ENCODE assay signal across 24 mouse cellular contexts in genomic region chr7:113104265-113104664, GRCm38 (mm10).
DNase-seq lines count a peak whose midpoint lies in the region; ATAC-seq and TF ChIP-seq lines count a peak whose summit lies in the region.
"Had no signal": no experiment of that assay in that cellular context is flagged by ENCODE, and none has a peak within 500 bp of the region (broad histone marks: within the 10 kb centered on the region; RNA-seq: fewer than 3 reads in every experiment).

No protein-coding gene starts in this region.

- TF ChIP-seq CTCF in thymus, adult 2 months (IDR thresholded peaks at IDR 0.05; ENCODE audit: borderline replicate concordance, control insufficient read depth, extremely low read depth, insufficient read depth, low read length, poor library complexity), result no peak

- peak; percentile 4 for DNase-seq in thymus, adult 2 months
- DNase-seq in thymus, postnatal 0 days (ENCODE audit: low spot score), result no peak
- peak; percentile 40 for DNase-seq in ES-E14 (ENCODE audit: low read depth, low spot score)
- peak; percentile 14 for DNase-seq in splenic B cell, adult 2 months (ENCODE audit: low read depth, low spot score)
- DNase-seq in gastrocnemius, postnatal 10 days, result no peak
- DNase-seq: cerebellum, adult 9-10 months; embryo, embryonic 11 days; kidney, adult 18-20 months; kidney, postnatal 25 days; left cerebral cortex, postnatal 4 days; liver; lung, adult 18-20 months; lung, postnatal 14 days; right cerebral cortex, postnatal 4 days had no signal

- in situ Hi-C loops in ES-E14 (cut with MboI; ENCODE audit: low sequenced_read_pairs in 2 of 2, unreplicated experiment in 2 of 2), result no loop called here

- H3K27ac ChIP-seq in thymus, adult 2 months (ENCODE audit: control insufficient read depth, insufficient read depth, low read length), result no peak overlapping the region
- no peak overlapping the region for H3K27ac ChIP-seq in ES-E14 (ENCODE audit: insufficient read depth, low read depth, low read length, poor library complexity, severe bottlenecking)
- no peak overlapping the region for H3K27ac ChIP-seq in kidney, embryonic 16.5 days (ENCODE audit: low read length)
- H3K27ac ChIP-seq in intestine, embryonic 15.5 days, result no peak overlapping the region
- H3K27ac ChIP-seq: hindbrain, postnatal 0 days; left cerebral cortex, adult 2 months; stomach, postnatal 0 days had no signal

- WGBS in thymus, adult 2 months, result 85% methylated on average over 7 of the region's 7 CpGs
- WGBS in kidney, embryonic 16.5 days, result 90% methylated on average over 7 of the region's 7 CpGs
- 91% methylated on average over 7 of the region's 7 CpGs for WGBS in intestine, embryonic 15.5 days

- TF ChIP-seq POLR2A in thymus, adult 2 months (IDR thresholded peaks at IDR 0.05; ENCODE audit: control insufficient read depth, extremely low read depth, insufficient read depth, low read length, poor library complexity), result no peak

- no peaks in the 10 kb centered on the region for H3K36me3 ChIP-seq in thymus, adult 2 months (ENCODE audit: control insufficient read depth, insufficient read depth, low read length)
- no peaks in the 10 kb centered on the region for H3K36me3 ChIP-seq in ES-E14 (ENCODE audit: control insufficient read depth, insufficient read depth, low read length, poor library complexity, severe bottlenecking)
- no peaks in the 10 kb centered on the region for H3K36me3 ChIP-seq in splenic B cell, adult 2 months (ENCODE audit: control insufficient read depth, insufficient read depth, low read length, poor library complexity, severe bottlenecking)
- no peaks in the 10 kb centered on the region for H3K36me3 ChIP-seq in kidney, embryonic 16.5 days (ENCODE audit: insufficient read depth, low read length)
- H3K36me3 ChIP-seq in intestine, embryonic 15.5 days, result no peaks in the 10 kb centered on the region
- H3K36me3 ChIP-seq: G1E; heart, embryonic 12.5 days had no signal

- no peak overlapping the region for H3K9ac ChIP-seq in ES-E14 (ENCODE audit: insufficient read depth, low read depth, low read length, poor library complexity, severe bottlenecking)
- no peak overlapping the region for H3K9ac ChIP-seq in kidney, embryonic 16.5 days (replicated peaks; ENCODE audit: low read length)
- H3K9ac ChIP-seq in intestine, embryonic 15.5 days, result no peak overlapping the region
- H3K9ac ChIP-seq: heart, embryonic 12.5 days had no signal

- no peaks in the 10 kb centered on the region for H3K27me3 ChIP-seq in thymus, adult 2 months (ENCODE audit: control insufficient read depth, insufficient read depth, low read length)
- H3K27me3 ChIP-seq in splenic B cell, adult 2 months (ENCODE audit: control insufficient read depth, insufficient read depth, low read length, poor library complexity, severe bottlenecking), result no peaks in the 10 kb centered on the region
- no peaks in the 10 kb centered on the region for H3K27me3 ChIP-seq in kidney, embryonic 16.5 days (ENCODE audit: insufficient read depth, low read length)
- H3K27me3 ChIP-seq in intestine, embryonic 15.5 days (replicated peaks), result no peaks in the 10 kb centered on the region
- H3K27me3 ChIP-seq: heart, embryonic 12.5 days had no signal

- no peaks in the 10 kb centered on the region for H3K4me1 ChIP-seq in thymus, adult 2 months (replicated peaks; ENCODE audit: control insufficient read depth, insufficient read depth, low read length)
- peaks cover 0 to 1% of the 10 kb centered on the region in 2 experiments; a peak in 1 of 4 replicates for H3K4me1 ChIP-seq in ES-E14 (ENCODE audit: control insufficient read depth in 2 of 2, insufficient read depth in 2 of 2, low read length in 2 of 2, poor library complexity in 1 of 2)
- H3K4me1 ChIP-seq in kidney, embryonic 16.5 days (ENCODE audit: insufficient read depth, low read length), result no peaks in the 10 kb centered on the region
- 0 out of 2 replicates have a peak, but pooled peaks cover 3% of the 10 kb centered on the region for H3K4me1 ChIP-seq in intestine, embryonic 15.5 days (replicated peaks)

- no peak overlapping the region for H3K4me3 ChIP-seq in thymus, adult 2 months (ENCODE audit: control insufficient read depth, insufficient read depth, low read length)
- H3K4me3 ChIP-seq in ES-E14 (ENCODE audit: insufficient read depth in 1 of 2, low read depth in 1 of 2, low read length in 2 of 2, poor library complexity in 1 of 2, severe bottlenecking in 1 of 2), result peak overlapping the region in 1 of 2 experiments; percentile 28; a peak in 2 of 4 replicates
- H3K4me3 ChIP-seq in kidney, embryonic 16.5 days (ENCODE audit: low read length), result no peak overlapping the region
- H3K4me3 ChIP-seq in intestine, embryonic 15.5 days (replicated peaks), result no peak overlapping the region
- H3K4me3 ChIP-seq: heart, embryonic 12.5 days; left cerebral cortex, adult 2 months had no signal

- no peaks in the 10 kb centered on the region for H3K9me3 ChIP-seq in ES-E14 (ENCODE audit: control insufficient read depth, insufficient read depth, low read depth, low read length)
- H3K9me3 ChIP-seq in kidney, embryonic 16.5 days (ENCODE audit: low read length), result no peaks in the 10 kb centered on the region
- no peaks in the 10 kb centered on the region for H3K9me3 ChIP-seq in intestine, embryonic 15.5 days
- H3K9me3 ChIP-seq: G1E; heart, embryonic 12.5 days had no signal

- H3K4me2 ChIP-seq in kidney, embryonic 16.5 days (replicated peaks; ENCODE audit: low read depth, low read length), result no peak overlapping the region
- H3K4me2 ChIP-seq in intestine, embryonic 15.5 days (replicated peaks), result no peak overlapping the region
- H3K4me2 ChIP-seq: heart, embryonic 12.5 days had no signal

- ATAC-seq in hematopoietic stem cell, adult 5-6 weeks (replicated peaks in 1 of 2; ENCODE audit: insufficient read depth in 1 of 2, low FRiP score in 2 of 2, low TSS enrichment in 1 of 2, low read depth in 1 of 2, poor library complexity in 2 of 2, severe bottlenecking in 2 of 2), result peak; percentile 77 to 90
- no peak for ATAC-seq in kidney, embryonic 16.5 days (ENCODE audit: low FRiP score, low TSS enrichment)
- no peak for ATAC-seq in intestine, embryonic 15.5 days
- ATAC-seq: forebrain, embryonic 16.5 days; hindbrain, postnatal 0 days; midbrain, embryonic 16.5 days had no signal

TF ChIP-seq in ES-E14, 5 proteins besides CTCF, POLR2A, EP300 and RAD21:
- TF ChIP-seq ZNF384 (IDR thresholded peaks at IDR 0.05; ENCODE audit: low read depth, low read length), result no peak
- no peak for TF ChIP-seq HCFC1 (IDR thresholded peaks at IDR 0.05; ENCODE audit: borderline replicate concordance, insufficient read depth, low read length)
- no peak for TF ChIP-seq MAFK (IDR thresholded peaks at IDR 0.05; ENCODE audit: insufficient read depth, low read depth, low read length)
- no peak for TF ChIP-seq ZC3H11A (IDR thresholded peaks at IDR 0.05; ENCODE audit: borderline replicate concordance, low read depth, low read length)
- TF ChIP-seq CHD2 (IDR thresholded peaks at IDR 0.05; ENCODE audit: low read depth, low read length), result no peak

Comparison
In these comparisons a context has a peak if more than half of its experiments do, and no peak if none do; other contexts are left out.
1. DNase-seq: peak in thymus, adult 2 months (single experiment), ES-E14 (single experiment) and splenic B cell, adult 2 months (single experiment); none in thymus, postnatal 0 days (single experiment) and gastrocnemius, postnatal 10 days (single experiment).
2. ATAC-seq: peak in hematopoietic stem cell, adult 5-6 weeks (2 of 2); none in kidney, embryonic 16.5 days (single experiment) and intestine, embryonic 15.5 days (single experiment).